Mouse (Mus musculus) hindbrain, embryonic 10.5 days (tissue): ENCODE results near the gene Rrn3. TPM values are rescaled to one million over a fixed set of nuclear protein-coding genes. Genes with fewer than 3 reads are reported as not detected.
"Not testable (repeated sequence)": the region's sequence is repeated elsewhere in the genome, so short reads cannot be mapped to it uniquely, and the experiment has no call there.

Source experiments
- DNase-seq: peaks from one replicate; pipeline ENCODE4 v3.0.0-alpha.2; 2017; ENCODE audit warnings: low spot score
- H3K27ac ChIP-seq: fragments of 300-500 bp; sonication (generic); 2 replicates; pipeline ENCODE4 v1.5.1; 2016; ENCODE audit warnings: mild to moderate bottlenecking, moderate library complexity
- H3K27me3 ChIP-seq: fragments of 300-500 bp; sonication (generic); 2 replicates; pipeline ENCODE4 v1.6.1; 2016; ENCODE audit warnings: mild to moderate bottlenecking; ENCODE audit not compliant: poor library complexity, insufficient read depth, severe bottlenecking
- H3K36me3 ChIP-seq: fragments of 300-500 bp; sonication (generic); 2 replicates; pipeline ENCODE4 v1.6.1; 2016; ENCODE audit warnings: mild to moderate bottlenecking, moderate library complexity
- H3K4me1 ChIP-seq: fragments of 300-500 bp; sonication (generic); replicated peaks from 2 replicates; pipeline ENCODE4 v1.6.1; 2016; ENCODE audit warnings: mild to moderate bottlenecking
- H3K4me3 ChIP-seq: fragments of 300-500 bp; sonication (generic); 2 replicates; pipeline ENCODE4 v1.5.1; 2016; ENCODE audit warnings: mild to moderate bottlenecking, moderate library complexity
- H3K9me3 ChIP-seq: fragments of 300-500 bp; sonication (generic); 2 replicates; pipeline ENCODE4 v1.6.1; 2016; ENCODE audit warnings: mild to moderate bottlenecking, moderate library complexity
- WGBS: fragments of 180-500 bp; shearing (Covaris S2); methylation state at CpG from one replicate; pipeline ENCODE4 v1.1.7; 2016; 5-methylcytosine and 5-hydroxymethylcytosine counted together
- polyA plus RNA-seq: library from polyadenylated mRNA; unstranded; fragments of >200 nt; fragmentation: Nextera tagmentation; extraction: Ambion mirVana; gene quantifications from 2 replicates; pipeline ENCODE4 v1.2.1, GENCODE M21; 2016

Rrn3 gene
- polyA plus RNA-seq, 1 experiment from 2014 or later, result 96.5 TPM

DNA sequence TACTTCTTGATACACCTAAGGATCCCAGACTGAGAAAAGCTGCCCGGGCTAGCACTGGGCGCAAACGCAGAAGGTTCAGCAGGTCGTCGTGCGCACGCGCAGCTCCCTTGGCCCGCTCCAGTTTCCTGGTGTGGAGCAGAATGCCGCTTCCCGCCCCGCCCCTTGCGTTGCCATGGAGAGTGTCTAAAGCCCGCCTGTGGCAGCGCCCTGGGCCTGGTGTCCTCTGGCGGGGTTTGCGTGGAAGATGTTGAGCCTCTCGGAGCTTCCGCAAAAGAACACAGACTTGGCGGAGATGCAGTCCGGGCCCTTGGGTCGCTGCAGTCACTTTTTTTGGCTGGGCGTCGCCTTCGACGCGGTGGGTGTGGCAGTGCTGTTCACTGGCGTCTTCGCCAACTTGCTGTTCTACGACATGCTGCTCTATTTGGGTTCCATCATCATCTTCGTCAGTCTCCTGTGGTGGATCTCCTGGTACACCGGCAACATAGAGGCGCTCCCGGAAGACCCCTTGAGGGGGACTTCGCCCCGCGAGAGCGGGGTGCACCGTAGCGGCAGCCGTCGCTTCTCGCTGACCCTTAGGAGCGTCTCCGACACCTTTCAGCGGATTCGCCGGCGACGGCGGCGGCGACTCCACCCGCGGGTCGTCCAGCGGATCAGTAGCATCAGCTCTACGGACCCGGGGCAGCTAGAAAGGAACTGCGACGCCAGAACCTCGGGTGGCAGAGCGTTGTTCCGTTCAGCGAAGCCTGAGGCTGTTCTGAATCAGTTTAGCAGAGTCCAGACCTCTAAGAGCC, 25.9 kb upstream of the Rrn3 start:
- Histone ChIP-seq H3K4me1 (peaks cover 7% of the 10 kb centered on the region), H3K4me3 (peak overlapping the region; percentile 69), H3K9me3 (no peaks in the 10 kb centered on the region), H3K27me3 (peaks cover 14% of the 10 kb centered on the region), H3K27ac (peak overlapping the region; percentile 83), H3K36me3 (no peaks in the 10 kb centered on the region)
- under 1% methylated on average over 65 of the region's 65 CpGs for WGBS
- peak; percentile 98 for DNase-seq

- H3K4me1 ChIP-seq, result peaks cover 7% of the 10 kb centered on the region
- no peaks in the 10 kb centered on the region for H3K9me3 ChIP-seq
- DNase-seq, result no peak
- no peaks in the 10 kb centered on the region for H3K36me3 ChIP-seq
- H3K27me3 ChIP-seq, result peaks cover 11% of the 10 kb centered on the region
- H3K4me3 ChIP-seq, result no peak overlapping the region
- 85% methylated on average over 2 of the region's 2 CpGs for WGBS
- H3K27ac ChIP-seq, result no peak overlapping the region
Measured at GRCm38 (mm10) chr16:13757823-13758222, 22.7 kb upstream of the Rrn3 start.

GRCm38 (mm10) chr16:13762807-13763206, 17.7 kb upstream of the Rrn3 start:
- WGBS, result 71% methylated on average over 1 of the region's 1 CpGs
- H3K36me3 ChIP-seq, H3K4me3 ChIP-seq, H3K27me3 ChIP-seq, H3K4me1 ChIP-seq, DNase-seq, H3K27ac ChIP-seq, H3K9me3 ChIP-seq: not testable (repeated sequence)

GRCm38 (mm10) chr16:13764519-13764918, 16.0 kb upstream of the Rrn3 start:
- no peaks in the 10 kb centered on the region for H3K36me3 ChIP-seq
- DNase-seq, result no peak
- H3K27ac ChIP-seq, result no peak overlapping the region
- no peaks in the 10 kb centered on the region for H3K27me3 ChIP-seq
- H3K4me1 ChIP-seq, result no peaks in the 10 kb centered on the region
- H3K4me3 ChIP-seq, result no peak overlapping the region
- H3K9me3 ChIP-seq, result no peaks in the 10 kb centered on the region
- 78% methylated on average over 3 of the region's 3 CpGs for WGBS

- H3K36me3 ChIP-seq, result no peaks in the 10 kb centered on the region
- no peak overlapping the region for H3K27ac ChIP-seq
- DNase-seq, result no peak
- no peaks in the 10 kb centered on the region for H3K27me3 ChIP-seq
- H3K9me3 ChIP-seq, result no peaks in the 10 kb centered on the region
- no peaks in the 10 kb centered on the region for H3K4me1 ChIP-seq
- no peak overlapping the region for H3K4me3 ChIP-seq
Measured at GRCm38 (mm10) chr16:13766367-13766766, 14.1 kb upstream of the Rrn3 start.

DNA sequence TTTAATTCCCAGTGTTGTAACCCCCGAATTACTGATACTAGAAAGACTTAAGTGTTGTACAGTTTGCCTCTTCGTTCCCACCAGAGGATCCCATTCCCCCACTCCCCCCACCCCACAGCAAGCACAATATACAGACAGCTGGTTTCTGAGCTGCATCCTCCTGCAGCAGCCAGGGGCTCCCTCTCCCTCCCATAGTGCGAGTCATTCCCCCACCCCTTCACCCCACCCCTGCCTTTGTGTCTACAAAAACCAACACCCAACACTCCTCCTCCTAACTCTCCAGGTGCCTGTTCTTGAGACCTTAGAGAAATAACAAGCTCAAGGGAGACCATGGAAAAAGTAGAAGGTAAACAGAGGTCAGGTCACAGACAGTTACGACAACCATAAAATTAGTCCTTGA, 8.9 kb upstream of the Rrn3 start:
- H3K27ac ChIP-seq, H3K4me3 ChIP-seq, H3K9me3 ChIP-seq, H3K27me3 ChIP-seq, H3K4me1 ChIP-seq, H3K36me3 ChIP-seq, DNase-seq: not testable (repeated sequence)
- 73% methylated on average over 4 of the region's 4 CpGs for WGBS

GRCm38 (mm10) chr16:13772051-13772450, 8.5 kb upstream of the Rrn3 start:
- not testable (repeated sequence) for H3K4me3 ChIP-seq, H3K27me3 ChIP-seq, H3K9me3 ChIP-seq, H3K36me3 ChIP-seq, H3K27ac ChIP-seq, DNase-seq, H3K4me1 ChIP-seq
- WGBS, result 88% methylated on average over 5 of the region's 5 CpGs

GRCm38 (mm10) chr16:13774011-13774410, 6.5 kb upstream of the Rrn3 start:
- H3K4me3 ChIP-seq, H3K4me1 ChIP-seq, H3K9me3 ChIP-seq, H3K36me3 ChIP-seq, DNase-seq, H3K27ac ChIP-seq, H3K27me3 ChIP-seq: not testable (repeated sequence)
- 95% methylated on average over 2 of the region's 2 CpGs for WGBS

GRCm38 (mm10) chr16:13774651-13775050, 5.9 kb upstream of the Rrn3 start:
- not testable (repeated sequence) for H3K4me1 ChIP-seq, H3K27me3 ChIP-seq, H3K9me3 ChIP-seq, H3K4me3 ChIP-seq, H3K27ac ChIP-seq, DNase-seq, H3K36me3 ChIP-seq
- 90% methylated on average over 3 of the region's 3 CpGs for WGBS

GRCm38 (mm10) chr16:13781216-13781615, 708 bp downstream of the Rrn3 start:
- H3K36me3 ChIP-seq, result peaks cover 43% of the 10 kb centered on the region
- no peaks in the 10 kb centered on the region for H3K27me3 ChIP-seq
- H3K9me3 ChIP-seq, result peaks cover 9% of the 10 kb centered on the region; the same call in 1 of the 2 replicates
- H3K27ac ChIP-seq, result peak overlapping the region; percentile 95
- 42% methylated on average over 8 of the region's 8 CpGs for WGBS
- peaks cover 22% of the 10 kb centered on the region for H3K4me1 ChIP-seq
- DNase-seq, result no peak
- H3K4me3 ChIP-seq, result peak overlapping the region; percentile 87

- Histone ChIP-seq H3K27ac (no peak overlapping the region), H3K27me3 (no peaks in the 10 kb centered on the region), H3K4me3 (no peak overlapping the region), H3K9me3 (no peaks in the 10 kb centered on the region), H3K36me3 (peaks cover 85% of the 10 kb centered on the region), H3K4me1 (peaks cover 11% of the 10 kb centered on the region)
- DNase-seq, result no peak
- 85% methylated on average over 3 of the region's 3 CpGs for WGBS
Measured at GRCm38 (mm10) chr16:13785932-13786331, 5.4 kb downstream of the Rrn3 start.

GRCm38 (mm10) chr16:13793441-13793840, 12.9 kb downstream of the Rrn3 start:
- not testable (repeated sequence) for H3K4me3 ChIP-seq, H3K4me1 ChIP-seq, DNase-seq, H3K27me3 ChIP-seq, H3K9me3 ChIP-seq, H3K27ac ChIP-seq
- 95% methylated on average over 2 of the region's 2 CpGs for WGBS
- peaks cover 99% of the 10 kb centered on the region for H3K36me3 ChIP-seq

DNA sequence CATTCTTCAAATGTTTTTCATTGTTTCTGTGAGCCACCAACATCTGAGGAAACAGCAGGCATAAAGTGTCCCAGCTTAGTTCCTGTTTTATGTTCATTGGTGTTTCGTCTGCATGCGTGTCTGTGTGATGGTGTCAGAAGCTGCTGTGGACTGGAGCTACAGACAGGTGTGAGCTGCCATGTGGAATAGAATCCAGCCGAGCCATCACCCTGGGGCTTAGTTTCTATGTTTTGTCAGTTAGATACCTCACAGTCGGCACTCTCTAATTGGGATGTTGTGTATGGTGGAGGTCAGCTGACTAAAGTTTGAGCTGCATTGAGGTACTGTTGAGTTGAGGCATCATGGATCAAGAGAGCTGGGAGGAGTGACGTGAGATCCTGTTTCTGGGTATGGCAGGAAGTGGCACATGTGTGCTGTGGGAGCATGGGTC, 16.3 kb downstream of the Rrn3 start:
- no peaks in the 10 kb centered on the region for H3K9me3 ChIP-seq
- no peak for DNase-seq
- no peaks in the 10 kb centered on the region for H3K27me3 ChIP-seq
- H3K27ac ChIP-seq, result no peak overlapping the region
- peaks cover 98% of the 10 kb centered on the region for H3K36me3 ChIP-seq
- whole genome bisulfite sequencing, result 93% methylated on average over 5 of the region's 5 CpGs
- no peak overlapping the region for H3K4me3 ChIP-seq
- no peaks in the 10 kb centered on the region for H3K4me1 ChIP-seq

GRCm38 (mm10) chr16:13801231-13801630, 20.7 kb downstream of the Rrn3 start:
- 95% methylated on average over 4 of the region's 4 CpGs for whole genome bisulfite sequencing

More at GRCm38 (mm10) chr16:13801231-13801630, 20.7 kb downstream of the Rrn3 start:
- no peak for DNase-seq
- Histone ChIP-seq H3K4me3 (no peak overlapping the region), H3K4me1 (no peaks in the 10 kb centered on the region), H3K36me3 (peaks cover 98% of the 10 kb centered on the region), H3K27me3 (no peaks in the 10 kb centered on the region), H3K27ac (no peak overlapping the region), H3K9me3 (no peaks in the 10 kb centered on the region)
